Mouse (Mus musculus) CH12.LX (cell line): ENCODE results near the gene Tomm6. TPM values are rescaled to one million over a fixed set of nuclear protein-coding genes. Genes with fewer than 3 reads are reported as not detected.
A peak's percentile ranks its signal among the peaks of the same experiment; 100 is the strongest.

ENCODE experiments used
- DNase-seq: peaks from one replicate; pipeline ENCODE4 v3.0.0-alpha.2; 2013; ENCODE audit errors: extremely low read depth
- H3K27ac ChIP-seq: 2 replicates; pipeline ENCODE4 v1.5.1; 2012; ENCODE audit warnings: low read depth, mild to moderate bottlenecking, control low read depth, moderate library complexity; ENCODE audit not compliant: insufficient read depth
- H3K27me3 ChIP-seq: replicated peaks from 2 replicates; pipeline ENCODE3; 2012; ENCODE audit warnings: inconsistent platforms
- H3K36me3 ChIP-seq, 2 experiments: replicated peaks in 1 of 2; 2 replicates each; pipeline versions ENCODE3 to v1.6.1; 2012; ENCODE audit warnings: inconsistent platforms in 1 of 2, low read length in 1 of 2, mild to moderate bottlenecking in 1 of 2, mixed read lengths in 1 of 2, moderate library complexity in 1 of 2; ENCODE audit not compliant: control insufficient read depth in 1 of 2, insufficient read depth in 1 of 2
- H3K4me1 ChIP-seq, 2 experiments: 2 replicates each; pipeline ENCODE4 v1.6.1; 2012; ENCODE audit warnings: inconsistent platforms in 1 of 2, moderate library complexity in 1 of 2; ENCODE audit not compliant: insufficient read depth in 2 of 2, control insufficient read depth in 1 of 2
- H3K4me2 ChIP-seq: 2 replicates; pipeline ENCODE4 v1.6.1; 2012; ENCODE audit warnings: low read depth, mild to moderate bottlenecking, control low read depth; ENCODE audit not compliant: poor library complexity, insufficient read depth, severe bottlenecking
- H3K4me3 ChIP-seq, 3 experiments: fragments of 150-350 bp in 1 of 3; sonication (generic) in 1 of 3; replicated peaks in 1 of 3; 2 replicates each; pipeline versions ENCODE3 to v1.5.1; 2011 to 2012; ENCODE audit warnings: low read depth in 2 of 3, low read length in 2 of 3, mild to moderate bottlenecking in 2 of 3, moderate library complexity in 2 of 3, control low read depth in 1 of 3, improper control_type of control experiment in 1 of 3, inconsistent platforms in 1 of 3, mixed read lengths in 1 of 3; ENCODE audit not compliant: poor library complexity in 1 of 3
- H3K79me2 ChIP-seq: replicated peaks from 2 replicates; pipeline ENCODE4 v1.6.1; 2012; ENCODE audit warnings: mild to moderate bottlenecking, moderate library complexity; ENCODE audit not compliant: control insufficient read depth, poor library complexity, insufficient read depth, severe bottlenecking; ENCODE audit errors: extremely low read depth
- H3K9ac ChIP-seq: 2 replicates; pipeline ENCODE4 v1.6.1; 2012; ENCODE audit warnings: low read depth, mild to moderate bottlenecking, control low read depth, moderate library complexity; ENCODE audit not compliant: insufficient read depth
- H3K9me3 ChIP-seq: replicated peaks from 2 replicates; pipeline ENCODE3; 2012; ENCODE audit warnings: low read length, inconsistent platforms, mixed read lengths
- CTCF ChIP-seq, 2 experiments: IDR thresholded peaks in 1 of 2; conservative IDR thresholded peaks in 1 of 2; 2 replicates each; pipeline ENCODE4 v1.5.1; 2011 to 2012; ENCODE audit warnings: low read depth in 2 of 2, low read length in 2 of 2, improper control_type of control experiment in 1 of 2, inconsistent platforms in 1 of 2, mild to moderate bottlenecking in 1 of 2, moderate library complexity in 1 of 2
- JUND ChIP-seq: conservative IDR thresholded peaks from 2 replicates; pipeline ENCODE4 v1.6.1; 2011; ENCODE audit warnings: low read depth, low read length, improper control_type of control experiment
- RAD21 ChIP-seq: IDR thresholded peaks from 2 replicates; pipeline ENCODE4 v1.6.1; 2011; ENCODE audit warnings: low read depth, mild to moderate bottlenecking, low read length, improper control_type of control experiment, moderate library complexity
- SMC3 ChIP-seq: IDR thresholded peaks from 2 replicates; pipeline ENCODE4 v1.6.1; 2011; ENCODE audit warnings: low read depth, low read length, improper control_type of control experiment
- dilution Hi-C: fragments of 300-500 bp; cut with MboI; formaldehyde crosslinking; loops from 2 replicates; pipeline ENCODE4 v1.14.3; 2020; ENCODE audit warnings: low sequenced_read_pairs; ENCODE audit not compliant: extremely low pct_unique_long_range_greater_than_20kb, extremely low pct_ligation_motif_present
- in situ Hi-C: fragments of 300-500 bp; cut with MboI; formaldehyde crosslinking; loops from 3 replicates; pipeline ENCODE4 v1.14.3; 2019; ENCODE audit warnings: low sequenced_read_pairs, low pct_ligation_motif_present, low pct_unique_long_range_greater_than_20kb, mixed read lengths
- polyA plus RNA-seq: library from polyadenylated mRNA; unstranded; fragments of >175 nt; gene quantifications from 2 replicates; pipeline ENCODE4 v1.2.1, GENCODE M21; 2012; ENCODE audit warnings: low read depth; ENCODE audit not compliant: insufficient read length
- total RNA-seq, 2 experiments: library from RNA; depleted of rRNA; stranded (reverse); fragments of 300-350 nt in 1 of 2; fragments of >200 nt in 1 of 2; gene quantifications; 2 replicates each; pipeline ENCODE4 v1.2.3; 2012 to 2014

Tomm6 gene
- total and polyA plus RNA-seq, 3 experiments: 26.4 to 424 (median 46.1) TPM

DNA sequence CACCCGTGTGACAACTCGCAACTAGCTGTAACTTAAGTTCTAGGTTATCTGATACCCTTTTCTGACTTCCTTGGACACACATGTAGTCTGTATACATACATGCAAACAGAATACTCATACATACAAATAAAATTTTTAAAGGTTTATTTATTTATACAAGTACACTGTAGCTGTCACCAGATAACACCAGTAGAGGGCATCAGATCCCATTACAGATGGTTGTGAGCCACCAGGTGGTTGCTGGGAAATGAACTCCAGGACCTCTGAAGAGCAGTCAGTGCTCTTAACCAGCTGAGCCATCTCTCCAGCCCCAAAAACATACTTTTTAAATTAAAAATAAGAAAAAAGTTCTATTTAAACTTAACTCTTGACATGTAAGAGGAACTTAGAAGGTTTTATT lies 45.2 kb downstream of the Tomm6 start:
- no peaks in the 10 kb centered on the region for H3K36me3 ChIP-seq
- TF ChIP-seq JUND (no peak), RAD21 (no peak; the same call in none of the 2 replicates), SMC3 (peak; percentile 7; the same call in 1 of the 2 replicates), CTCF (conservative IDR thresholded peaks at IDR 0.05 in 1 of 2, IDR thresholded peaks at IDR 0.05 in 1 of 2; ENCODE audit: low read depth in 2 of 2, low read length in 2 of 2) (peak in 1 of 2 experiments; percentile 55; a peak in 2 of 4 replicates)

More for the DNA sequence above, 45.2 kb downstream of the Tomm6 start:
- DNase-seq: peak; percentile 5
- no peaks in the 10 kb centered on the region for H3K9me3 ChIP-seq
- no peak overlapping the region for H3K4me2 ChIP-seq
- H3K4me3 ChIP-seq: no peak overlapping the region
- in situ Hi-C loops (no loop called here), dilution Hi-C loops (no loop called here)
- no peaks in the 10 kb centered on the region for H3K79me2 ChIP-seq
- H3K27ac ChIP-seq: no peak overlapping the region
- no peaks in the 10 kb centered on the region for H3K4me1 ChIP-seq
- no peak overlapping the region for H3K9ac ChIP-seq
- no peaks in the 10 kb centered on the region for H3K27me3 ChIP-seq

Other genes starting within 250 kb of the Tomm6 start
- 15.4 and 16.9 TPM in 2 replicates for gene Taf8, start 186.1 kb downstream of the Tomm6 start, total RNA-seq (2012; rRNA removed)
- gene Taf8, start 186.1 kb downstream of the Tomm6 start, total RNA-seq (2014; rRNA removed): 13.8 and 18.0 TPM in 2 replicates
- gene Taf8, start 186.1 kb downstream of the Tomm6 start, polyA plus RNA-seq: 16.5 and 17.0 TPM in 2 replicates
- 48.2 and 48.7 TPM in 2 replicates for gene Ccnd3, start 183.3 kb downstream of the Tomm6 start, total RNA-seq (2012; rRNA removed)
- gene Ccnd3, start 183.3 kb downstream of the Tomm6 start, total RNA-seq (2014; rRNA removed): 30.1 and 30.6 TPM in 2 replicates
- gene Ccnd3, start 183.3 kb downstream of the Tomm6 start, polyA plus RNA-seq: 102 and 121 TPM in 2 replicates
- gene Bysl, start 76.9 kb downstream of the Tomm6 start, total RNA-seq (2012; rRNA removed): 28.0 and 40.1 TPM in 2 replicates
- 24.0 and 24.4 TPM in 2 replicates for gene Bysl, start 76.9 kb downstream of the Tomm6 start, total RNA-seq (2014; rRNA removed)
- 57.4 and 60.5 TPM in 2 replicates for gene Bysl, start 76.9 kb downstream of the Tomm6 start, polyA plus RNA-seq
- 30.5 and 31.0 TPM in 2 replicates for gene Med20, start 76.8 kb downstream of the Tomm6 start, total RNA-seq (2012; rRNA removed)
- gene Med20, start 76.8 kb downstream of the Tomm6 start, total RNA-seq (2014; rRNA removed): 42.5 and 43.5 TPM in 2 replicates
- gene Med20, start 76.8 kb downstream of the Tomm6 start, polyA plus RNA-seq: 31.1 and 31.2 TPM in 2 replicates
- gene Gm20517, start 76.8 kb downstream of the Tomm6 start, total RNA-seq (2012; rRNA removed): 1.7 and 1.8 TPM in 2 replicates
- gene Gm20517, start 76.8 kb downstream of the Tomm6 start, total RNA-seq (2014; rRNA removed): 1.8 and 2.5 TPM in 2 replicates
- gene Gm20517, start 76.8 kb downstream of the Tomm6 start, polyA plus RNA-seq: 1.1 and 2.6 TPM in 2 replicates
- gene Usp49, start 57.7 kb downstream of the Tomm6 start, total RNA-seq (2012; rRNA removed): 2.6 and 3.4 TPM in 2 replicates
- 2.6 and 2.7 TPM in 2 replicates for gene Usp49, start 57.7 kb downstream of the Tomm6 start, total RNA-seq (2014; rRNA removed)
- gene Usp49, start 57.7 kb downstream of the Tomm6 start, polyA plus RNA-seq: 3.7 and 4.3 TPM in 2 replicates
- 1.6 and 2.9 TPM in 2 replicates for gene Frs3, start 644 bp upstream of the Tomm6 start, total RNA-seq (2012; rRNA removed)
- gene Frs3, start 644 bp upstream of the Tomm6 start, total RNA-seq (2014; rRNA removed): 0.19 and 0.54 TPM in 2 replicates
- 0.67 and 0.76 TPM in 2 replicates for gene Frs3, start 644 bp upstream of the Tomm6 start, polyA plus RNA-seq
- 0.25 and 0.59 TPM in 2 replicates for gene Gm21981, start 6.1 kb upstream of the Tomm6 start, total RNA-seq (2012; rRNA removed)
- gene Gm21981, start 6.1 kb upstream of the Tomm6 start, total RNA-seq (2014; rRNA removed): 0.11 and 0.12 TPM in 2 replicates
- 0.15 TPM in 1 of 2 replicates, not detected in the other for gene Gm21981, start 6.1 kb upstream of the Tomm6 start, polyA plus RNA-seq
- gene Prickle4, start 6.3 kb upstream of the Tomm6 start, total RNA-seq (2012; rRNA removed): 0.21 and 0.30 TPM in 2 replicates
- gene Prickle4, start 6.3 kb upstream of the Tomm6 start, total RNA-seq (2014; rRNA removed): not detected in 2 replicates
- gene Prickle4, start 6.3 kb upstream of the Tomm6 start, polyA plus RNA-seq: 0.29 and 0.55 TPM in 2 replicates
- gene Pgc, start 38.5 kb upstream of the Tomm6 start, total RNA-seq (2012; rRNA removed): not detected in 2 replicates
- not detected in 2 replicates for gene Pgc, start 38.5 kb upstream of the Tomm6 start, total RNA-seq (2014; rRNA removed)
- gene Pgc, start 38.5 kb upstream of the Tomm6 start, polyA plus RNA-seq: not detected in 2 replicates
- 49.3 and 57.3 TPM in 2 replicates for gene Tfeb, start 48.6 kb upstream of the Tomm6 start, total RNA-seq (2012; rRNA removed)
- 26.9 and 29.1 TPM in 2 replicates for gene Tfeb, start 48.6 kb upstream of the Tomm6 start, total RNA-seq (2014; rRNA removed)
- gene Tfeb, start 48.6 kb upstream of the Tomm6 start, polyA plus RNA-seq: 39.9 and 41.3 TPM in 2 replicates
- 0.08 and 0.30 TPM in 2 replicates for gene Mdfi, start 146.3 kb upstream of the Tomm6 start, total RNA-seq (2012; rRNA removed)
- 0.35 TPM in 1 of 2 replicates, not detected in the other for gene Mdfi, start 146.3 kb upstream of the Tomm6 start, total RNA-seq (2014; rRNA removed)
- gene Mdfi, start 146.3 kb upstream of the Tomm6 start, polyA plus RNA-seq: 0.19 TPM in 1 of 2 replicates, not detected in the other
- gene Foxp4, start 236.3 kb upstream of the Tomm6 start, total RNA-seq (2012; rRNA removed): 8.5 and 9.9 TPM in 2 replicates
- gene Foxp4, start 236.3 kb upstream of the Tomm6 start, total RNA-seq (2014; rRNA removed): 2.5 and 3.3 TPM in 2 replicates
- gene Foxp4, start 236.3 kb upstream of the Tomm6 start, polyA plus RNA-seq: 34.8 and 41.7 TPM in 2 replicates